Mouse (Mus musculus): Measurements from ENCODE around the gene Gm15128. TPM values are rescaled to one million over a fixed set of nuclear protein-coding genes. Genes with fewer than 3 reads are reported as not detected.
"Not testable (repeated sequence)": the region's sequence is repeated elsewhere in the genome, so short reads cannot be mapped to it uniquely, and the experiment has no call there.

Gene Gm15128
- not detected for total RNA-seq (2021)
- long read RNA-seq, experiment 1: 0 reads
- long read RNA-seq, experiment 2: 0 reads

DNA sequence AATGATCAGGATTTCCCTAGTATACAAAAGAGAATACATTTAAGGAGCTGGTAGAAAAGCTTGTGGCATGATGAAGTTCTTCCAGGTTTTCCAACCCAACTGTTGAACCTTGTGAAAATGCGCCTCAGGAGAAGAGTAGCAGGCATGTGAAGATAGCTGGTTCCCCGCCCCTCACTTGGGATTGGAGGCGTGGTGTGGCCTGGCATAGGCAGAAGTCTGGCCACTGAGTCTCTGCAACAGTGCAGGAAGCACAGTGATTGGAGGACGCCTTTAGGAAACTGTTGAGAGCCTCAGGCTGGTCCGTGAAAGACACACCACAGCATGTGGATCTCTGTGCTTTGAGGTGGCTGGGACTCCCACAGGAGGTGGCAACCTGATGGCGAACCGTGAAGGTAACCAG, at the start of gene Gm15128:
Gene Gm15128, plus strand, starts transcription at position 301 of the 400 bp plus-strand sequence.
- intact Hi-C loops (cut with DNase I; ENCODE audit: low total_unique reads); DNase-seq: not testable (repeated sequence)

Other genes starting within 250 kb of the Gm15128 start
- gene Lrch2, start 211.9 kb upstream of the Gm15128 start, total RNA-seq (2021): 1 to 10 TPM; 2.6 to 2.8 TPM
- not detected for gene Gm15080, start 227.0 kb downstream of the Gm15128 start, total RNA-seq (2021)